Mouse (Mus musculus) neural tube, embryonic 11.5 days (tissue): ENCODE results near the gene Heg1. TPM values are rescaled to one million over a fixed set of nuclear protein-coding genes. Genes with fewer than 3 reads are reported as not detected.

ENCODE experiments used
- ATAC-seq: fragments of 200-750 bp; cut with Nextera tagmentation; 2 replicates; pipeline ENCODE4 v1.8.0; 2017; ENCODE audit warnings: moderate number of reproducible peaks, mild to moderate bottlenecking, moderate TSS enrichment, moderate library complexity; ENCODE audit not compliant: insufficient read depth, low FRiP score, low TSS enrichment
- DNase-seq: peaks from one replicate; pipeline ENCODE4 v3.0.0-alpha.2; 2015; ENCODE audit warnings: low spot score
- H3K27ac ChIP-seq: fragments of 300-500 bp; sonication (generic); 2 replicates; pipeline ENCODE4 v1.5.1; 2014; ENCODE audit warnings: low read depth, mild to moderate bottlenecking, low read length
- H3K27me3 ChIP-seq: fragments of 300-500 bp; sonication (generic); 2 replicates; pipeline ENCODE4 v1.6.1; 2014; ENCODE audit warnings: mild to moderate bottlenecking, low read length, mixed read lengths; ENCODE audit not compliant: control insufficient read depth, insufficient read depth
- H3K36me3 ChIP-seq: fragments of 300-500 bp; sonication (generic); 2 replicates; pipeline ENCODE4 v1.6.1; 2014; ENCODE audit warnings: mild to moderate bottlenecking, low read length, moderate library complexity, mixed read lengths; ENCODE audit not compliant: control insufficient read depth, insufficient read depth
- H3K4me1 ChIP-seq: fragments of 300-500 bp; sonication (generic); 2 replicates; pipeline ENCODE4 v1.6.1; 2014; ENCODE audit warnings: low read length, mixed read lengths; ENCODE audit not compliant: control insufficient read depth, insufficient read depth
- H3K4me2 ChIP-seq: fragments of 300-500 bp; sonication (generic); 2 replicates; pipeline ENCODE4 v1.6.1; 2014; ENCODE audit warnings: low read depth, mild to moderate bottlenecking, moderate library complexity
- H3K4me3 ChIP-seq: fragments of 300-500 bp; sonication (generic); 2 replicates; pipeline ENCODE4 v1.5.1; 2014; ENCODE audit warnings: low read depth, low read length
- H3K9ac ChIP-seq: fragments of 300-500 bp; sonication (generic); 2 replicates; pipeline ENCODE4 v1.6.1; 2014; ENCODE audit warnings: mild to moderate bottlenecking, low read length
- H3K9me3 ChIP-seq: fragments of 300-500 bp; sonication (generic); 2 replicates; pipeline ENCODE4 v1.6.1; 2016; ENCODE audit warnings: low read length; ENCODE audit not compliant: control insufficient read depth
- WGBS: fragments of 180-500 bp; shearing (Covaris S2); extraction: QIAGEN DNeasy Blood & Tissue Kit; methylation state at CpG from one replicate; pipeline ENCODE4 v1.1.7; 2014; 5-methylcytosine and 5-hydroxymethylcytosine counted together
- polyA plus RNA-seq: library from polyadenylated mRNA; unstranded; fragments of >200 nt; fragmentation: Nextera tagmentation; extraction: Ambion mirVana; gene quantifications from 2 replicates; pipeline ENCODE4 v1.2.1, GENCODE M21; 2014

The Heg1 gene
- polyA plus RNA-seq, 1 experiment from 2014 or later: 21.9 TPM

- ATAC-seq: no peak
- no peaks in the 10 kb centered on the region for H3K9me3 ChIP-seq
- H3K4me3 ChIP-seq: no peak overlapping the region
- H3K9ac ChIP-seq: no peak overlapping the region
- H3K36me3 ChIP-seq: peaks cover 3% of the 10 kb centered on the region; the same call in 1 of the 2 replicates
- no peaks in the 10 kb centered on the region for H3K27me3 ChIP-seq
- WGBS: 70% methylated on average over 11 of the region's 11 CpGs
- no peak overlapping the region for H3K4me2 ChIP-seq
- H3K4me1 ChIP-seq: peaks cover 3% of the 10 kb centered on the region; the same call in 1 of the 2 replicates
- no peak for DNase-seq
- H3K27ac ChIP-seq: no peak overlapping the region
Measured at GRCm38 (mm10) chr16:33760996-33761395, 76.8 kb downstream of the Heg1 start.

GRCm38 (mm10) chr16:33764501-33765193 lies 80.5 kb downstream of the Heg1 start:
- 53% methylated on average over 12 of the region's 12 CpGs for WGBS
- no peaks in the 10 kb centered on the region for H3K36me3 ChIP-seq
- DNase-seq (no peak), ATAC-seq (no peak)
- H3K9me3 ChIP-seq: no peaks in the 10 kb centered on the region
- peaks cover 3% of the 10 kb centered on the region; the same call in 1 of the 2 replicates for H3K4me1 ChIP-seq
- H3K9ac ChIP-seq: no peak overlapping the region
- H3K27ac ChIP-seq: no peak overlapping the region
- no peak overlapping the region for H3K4me2 ChIP-seq
- H3K4me3 ChIP-seq: no peak overlapping the region
- no peaks in the 10 kb centered on the region for H3K27me3 ChIP-seq

GRCm38 (mm10) chr16:33765477-33765876 lies 81.3 kb downstream of the Heg1 start:
- ATAC-seq: no peak
- H3K4me1 ChIP-seq: peaks cover 3% of the 10 kb centered on the region; the same call in 1 of the 2 replicates
- H3K27ac ChIP-seq: no peak overlapping the region
- H3K4me2 ChIP-seq: no peak overlapping the region
- no peak overlapping the region for H3K4me3 ChIP-seq
- H3K36me3 ChIP-seq: no peaks in the 10 kb centered on the region
- WGBS: 96% methylated on average over 2 of the region's 2 CpGs
- no peaks in the 10 kb centered on the region for H3K9me3 ChIP-seq
- no peak for DNase-seq
- H3K9ac ChIP-seq: no peak overlapping the region
- H3K27me3 ChIP-seq: no peaks in the 10 kb centered on the region

- H3K9ac ChIP-seq: no peak overlapping the region
- H3K27ac ChIP-seq: no peak overlapping the region
- peaks cover 3% of the 10 kb centered on the region; the same call in 1 of the 2 replicates for H3K4me1 ChIP-seq
- H3K9me3 ChIP-seq: no peaks in the 10 kb centered on the region
- H3K36me3 ChIP-seq: no peaks in the 10 kb centered on the region
- no peak overlapping the region for H3K4me2 ChIP-seq
- H3K4me3 ChIP-seq: no peak overlapping the region
- no peaks in the 10 kb centered on the region for H3K27me3 ChIP-seq
- ATAC-seq (no peak), DNase-seq (no peak)
- 81% methylated on average over 12 of the region's 12 CpGs for WGBS
Measured at GRCm38 (mm10) chr16:33766309-33766708, 82.1 kb downstream of the Heg1 start.

GRCm38 (mm10) chr16:33766757-33767156 lies 82.6 kb downstream of the Heg1 start:
- no peak for DNase-seq
- no peaks in the 10 kb centered on the region for H3K36me3 ChIP-seq
- H3K27me3 ChIP-seq: no peaks in the 10 kb centered on the region
- no peak overlapping the region for H3K27ac ChIP-seq
- peaks cover 3% of the 10 kb centered on the region; the same call in 1 of the 2 replicates for H3K4me1 ChIP-seq
- H3K9ac ChIP-seq: no peak overlapping the region
- no peak overlapping the region for H3K4me3 ChIP-seq
- no peak overlapping the region for H3K4me2 ChIP-seq
- WGBS: 70% methylated on average over 15 of the region's 15 CpGs
- H3K9me3 ChIP-seq: no peaks in the 10 kb centered on the region
- ATAC-seq: no peak

- Histone ChIP-seq H3K27ac (no peak overlapping the region), H3K9me3 (no peaks in the 10 kb centered on the region), H3K4me1 (peaks cover 3% of the 10 kb centered on the region; the same call in 1 of the 2 replicates), H3K4me3 (no peak overlapping the region), H3K9ac (no peak overlapping the region), H3K36me3 (no peaks in the 10 kb centered on the region), H3K27me3 (no peaks in the 10 kb centered on the region), H3K4me2 (no peak overlapping the region)
- ATAC-seq (no peak), DNase-seq (no peak)
- 90% methylated on average over 3 of the region's 3 CpGs for WGBS
Measured at GRCm38 (mm10) chr16:33768491-33769278, 84.5 kb downstream of the Heg1 start.

GRCm38 (mm10) chr16:33769848-33770247 lies 85.7 kb downstream of the Heg1 start:
- 82% methylated on average over 7 of the region's 7 CpGs for WGBS
- H3K36me3 ChIP-seq: no peaks in the 10 kb centered on the region
- H3K4me2 ChIP-seq: no peak overlapping the region
- no peak overlapping the region for H3K4me3 ChIP-seq
- ATAC-seq (no peak), DNase-seq (no peak)
- H3K9ac ChIP-seq: no peak overlapping the region
- H3K4me1 ChIP-seq: no peaks in the 10 kb centered on the region
- H3K27ac ChIP-seq: no peak overlapping the region
- H3K27me3 ChIP-seq: no peaks in the 10 kb centered on the region
- H3K9me3 ChIP-seq: no peaks in the 10 kb centered on the region

GRCm38 (mm10) chr16:33770778-33771454 lies 86.7 kb downstream of the Heg1 start:
- no peaks in the 10 kb centered on the region for H3K36me3 ChIP-seq
- no peak overlapping the region for H3K4me2 ChIP-seq
- DNase-seq (no peak), ATAC-seq (no peak)
- no peaks in the 10 kb centered on the region for H3K27me3 ChIP-seq
- no peak overlapping the region for H3K9ac ChIP-seq
- H3K4me1 ChIP-seq: no peaks in the 10 kb centered on the region
- H3K9me3 ChIP-seq: no peaks in the 10 kb centered on the region
- no peak overlapping the region for H3K27ac ChIP-seq
- WGBS: 93% methylated on average over 4 of the region's 4 CpGs
- no peak overlapping the region for H3K4me3 ChIP-seq
